Mouse (Mus musculus): Measurements from ENCODE around the gene Nckap5l.

DNA sequence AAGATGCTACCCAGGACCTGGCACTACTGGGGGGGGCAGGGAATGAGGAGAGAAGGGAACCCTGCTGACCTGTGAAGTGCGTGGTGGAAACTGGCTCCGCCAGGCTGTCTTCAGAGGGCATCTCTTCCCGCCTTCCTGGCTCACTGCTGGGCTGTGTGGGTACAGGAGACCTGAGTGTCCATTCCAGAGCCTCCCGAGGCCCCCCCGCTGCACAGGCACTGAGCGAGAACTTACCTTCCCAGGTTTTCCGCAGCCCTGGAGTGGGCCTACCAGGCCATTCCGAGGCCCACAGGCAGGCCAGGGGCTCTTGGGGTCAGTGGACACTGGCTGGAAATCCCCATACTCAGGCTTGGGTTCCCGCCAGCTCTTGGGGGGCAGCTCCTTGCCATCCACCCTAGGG is 33.7 kb downstream of the Nckap5l start:
- no peak for TF ChIP-seq HCFC1 (IDR thresholded peaks at IDR 0.05; ENCODE audit: borderline replicate concordance, insufficient read depth, low read length)
- no peak for TF ChIP-seq ZC3H11A (IDR thresholded peaks at IDR 0.05; ENCODE audit: borderline replicate concordance, low read depth, low read length)
- no peak for TF ChIP-seq ZNF384 (IDR thresholded peaks at IDR 0.05; ENCODE audit: low read depth, low read length)
- TF ChIP-seq CHD2 (IDR thresholded peaks at IDR 0.05; ENCODE audit: low read depth, low read length), result no peak
- no peak for TF ChIP-seq MAFK (IDR thresholded peaks at IDR 0.05; ENCODE audit: insufficient read depth, low read depth, low read length)

Measured in ES-E14 (cell line).